Mouse (Mus musculus) myocyte (in vitro differentiated cells): Measurements from ENCODE around the gene Fbxo34. TPM values are rescaled to one million over a fixed set of nuclear protein-coding genes. Genes with fewer than 3 reads are reported as not detected.

Experiments
- H3K27me3 ChIP-seq: one replicate; pipeline ENCODE4 v1.6.1; 2011; ENCODE audit not compliant: control insufficient read depth, insufficient read depth, insufficient read length
- H3K36me3 ChIP-seq: one replicate; pipeline ENCODE4 v1.6.1; 2011; ENCODE audit not compliant: control insufficient read depth, insufficient read depth
- H3K4me2 ChIP-seq: one replicate; pipeline ENCODE4 v1.6.1; 2011; ENCODE audit warnings: low read depth, control low read depth
- H3K4me3 ChIP-seq: one replicate; pipeline ENCODE4 v1.5.1; 2011; ENCODE audit warnings: mild to moderate bottlenecking, control low read depth, moderate library complexity
- H3K79me2 ChIP-seq: one replicate; pipeline ENCODE4 v1.6.1; 2011; ENCODE audit not compliant: control insufficient read depth, insufficient read depth
- H3ac ChIP-seq: one replicate; pipeline ENCODE4 v1.6.1; 2011; ENCODE audit not compliant: control insufficient read depth, insufficient read length
- CEBPB ChIP-seq: IDR thresholded peaks from 2 replicates; pipeline ENCODE4 v1.6.1; 2011; ENCODE audit warnings: mild to moderate bottlenecking, moderate library complexity; ENCODE audit not compliant: poor library complexity, insufficient read depth, severe bottlenecking
- E2F4 ChIP-seq: IDR thresholded peaks from one replicate; pipeline ENCODE4 v1.6.1; 2011; ENCODE audit warnings: mild to moderate bottlenecking, control low read depth, moderate library complexity; ENCODE audit not compliant: insufficient read depth
- MAX ChIP-seq: IDR thresholded peaks from one replicate; pipeline ENCODE4 v1.6.1; 2011; ENCODE audit warnings: low read depth, mild to moderate bottlenecking, control low read depth
- MYOD1 ChIP-seq, 3 experiments: IDR thresholded peaks; one replicate each; pipeline ENCODE4 v1.6.1; 2011; ENCODE audit warnings: control low read depth in 2 of 3, low read depth in 2 of 3, mild to moderate bottlenecking in 2 of 3, moderate library complexity in 1 of 3; ENCODE audit not compliant: insufficient read length in 2 of 3, control insufficient read depth in 1 of 3
- MYOG ChIP-seq, 3 experiments: IDR thresholded peaks; one replicate each; pipeline ENCODE4 v1.6.1; 2011; ENCODE audit warnings: control low read depth in 2 of 3, low read depth in 2 of 3, mild to moderate bottlenecking in 2 of 3; ENCODE audit not compliant: insufficient read length in 2 of 3, control insufficient read depth in 1 of 3, insufficient read depth in 1 of 3
- POLR2A ChIP-seq: IDR thresholded peaks from one replicate; pipeline ENCODE4 v1.6.1; 2011; ENCODE audit warnings: low read depth, mild to moderate bottlenecking, control low read depth, moderate library complexity; ENCODE audit not compliant: insufficient read length
- POLR2AphosphoS2 ChIP-seq: IDR thresholded peaks from one replicate; pipeline ENCODE4 v1.6.1; 2011; ENCODE audit warnings: low read depth, control low read depth; ENCODE audit not compliant: insufficient read length
- REST ChIP-seq: IDR thresholded peaks from one replicate; pipeline ENCODE4 v1.6.1; 2011; ENCODE audit warnings: mild to moderate bottlenecking, control low read depth, moderate library complexity; ENCODE audit not compliant: insufficient read depth, insufficient read length
- SRF ChIP-seq: IDR thresholded peaks from one replicate; pipeline ENCODE4 v1.6.1; 2011; ENCODE audit warnings: low read depth; ENCODE audit not compliant: control insufficient read depth, insufficient read length
- TCF12 ChIP-seq: IDR thresholded peaks from one replicate; pipeline ENCODE4 v1.6.1; 2011; ENCODE audit warnings: mild to moderate bottlenecking, control low read depth; ENCODE audit not compliant: poor library complexity, insufficient read depth, severe bottlenecking
- TCF3 ChIP-seq: IDR thresholded peaks from one replicate; pipeline ENCODE4 v1.6.1; 2011; ENCODE audit warnings: low read depth, control low read depth; ENCODE audit not compliant: insufficient read length
- USF1 ChIP-seq: IDR thresholded peaks from one replicate; pipeline ENCODE4 v1.6.1; 2011; ENCODE audit warnings: low read depth, mild to moderate bottlenecking, control low read depth, moderate library complexity
- polyA plus RNA-seq: library from polyadenylated mRNA; unstranded; fragments of >200 nt; fragmentation: generic; extraction: Trizol; gene quantifications from one replicate; pipeline ENCODE4 v1.2.1, GENCODE M21; 2012; ENCODE audit warnings: missing spikeins

The Fbxo34 gene
- polyA plus RNA-seq, 1 experiment: 10.7 TPM

- no peaks in the 10 kb centered on the region for H3K27me3 ChIP-seq
- H3K36me3 ChIP-seq: peaks cover 16% of the 10 kb centered on the region
- H3ac ChIP-seq: no peak overlapping the region
- no peak for TF ChIP-seq MAX
- TF ChIP-seq POLR2AphosphoS2: no peak
- TF ChIP-seq MYOG (IDR thresholded peaks at IDR 0.05; ENCODE audit: control insufficient read depth in 1 of 3, insufficient read depth in 1 of 3, insufficient read length in 2 of 3, low read depth in 2 of 3): no peak
- no peak for TF ChIP-seq TCF12
- no peak for TF ChIP-seq POLR2A
- no peak for TF ChIP-seq CEBPB
- no peak for TF ChIP-seq MYOD1 (IDR thresholded peaks at IDR 0.05; ENCODE audit: control insufficient read depth in 1 of 3, insufficient read length in 2 of 3, low read depth in 2 of 3)
- TF ChIP-seq TCF3: no peak
- no peak for TF ChIP-seq REST
- TF ChIP-seq E2F4: no peak
- TF ChIP-seq USF1: no peak
- TF ChIP-seq SRF: no peak
- no peak overlapping the region for H3K4me2 ChIP-seq
- H3K79me2 ChIP-seq: no peaks in the 10 kb centered on the region
- no peak overlapping the region for H3K4me3 ChIP-seq
Measured at GRCm38 (mm10) chr14:47544877-47545276, 94.7 kb downstream of the Fbxo34 start.

DNA sequence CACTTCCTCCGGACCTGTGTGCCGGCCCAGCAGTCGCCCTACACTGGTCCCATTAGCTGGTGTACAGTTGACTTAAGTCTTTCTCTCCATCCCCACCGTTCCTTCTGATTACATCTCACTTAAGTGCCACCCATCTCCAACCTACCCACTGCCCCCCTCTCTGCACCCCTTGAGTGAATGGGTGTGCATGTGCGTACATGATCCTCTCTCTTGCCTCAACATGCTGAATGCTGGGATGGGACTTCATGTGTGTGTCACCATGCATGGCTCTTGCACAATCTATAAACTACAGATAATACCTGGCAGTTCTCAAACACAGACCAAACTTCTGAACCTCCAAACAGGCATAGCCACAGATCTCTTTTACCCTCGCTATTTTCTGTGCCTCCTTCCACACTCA, 101.4 kb downstream of the Fbxo34 start:
- TF ChIP-seq MAX (no peak), REST (no peak), E2F4 (no peak), POLR2A (no peak), USF1 (no peak), MYOD1 (IDR thresholded peaks at IDR 0.05; ENCODE audit: control insufficient read depth in 1 of 3, insufficient read length in 2 of 3, low read depth in 2 of 3) (no peak), SRF (no peak)
- H3K36me3 ChIP-seq: peaks cover 11% of the 10 kb centered on the region
- H3K79me2 ChIP-seq: no peaks in the 10 kb centered on the region
- no peak overlapping the region for H3ac ChIP-seq
- no peak overlapping the region for H3K4me2 ChIP-seq
- H3K27me3 ChIP-seq: no peaks in the 10 kb centered on the region
- H3K4me3 ChIP-seq: no peak overlapping the region

DNA sequence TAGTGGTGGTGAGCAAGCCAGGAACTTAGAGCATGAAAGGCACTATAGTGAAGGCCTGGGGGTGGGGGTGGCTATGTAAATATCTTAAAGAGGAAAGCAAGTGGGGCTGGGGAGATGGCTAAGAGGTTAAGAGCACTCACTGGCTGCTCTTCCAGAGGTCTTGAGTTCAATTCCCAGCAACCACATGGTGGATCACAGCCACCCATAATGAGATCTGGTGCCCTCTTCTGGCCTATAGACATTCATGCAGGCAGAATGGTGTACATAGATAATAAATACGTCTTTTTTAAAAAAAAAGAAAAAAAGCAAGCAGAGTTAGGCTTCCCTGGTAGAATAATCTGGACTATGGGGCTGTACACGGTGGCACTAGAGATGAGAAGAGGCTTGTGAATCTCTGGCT, 103.2 kb downstream of the Fbxo34 start:
- no peaks in the 10 kb centered on the region for H3K27me3 ChIP-seq
- no peak overlapping the region for H3K4me2 ChIP-seq

DNA sequence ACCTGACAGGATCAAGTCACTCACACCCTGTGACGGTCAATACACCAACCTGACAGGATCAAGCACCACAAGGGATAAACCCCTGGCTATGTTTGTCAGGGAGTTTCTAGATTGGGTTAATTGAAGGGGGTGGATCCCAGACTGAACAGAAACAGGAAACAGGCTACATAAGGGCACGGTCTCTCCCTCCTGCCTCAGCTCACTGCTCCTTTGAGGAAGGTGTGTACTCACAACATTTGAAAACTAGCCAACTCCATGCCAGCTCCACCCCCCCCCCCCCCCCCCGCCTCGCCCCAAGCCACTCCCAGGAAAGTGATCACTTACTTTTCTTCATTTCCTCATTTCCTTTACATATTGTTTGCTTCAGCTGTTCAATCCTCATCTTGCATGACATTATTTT, 104.0 kb downstream of the Fbxo34 start:
- no peak for TF ChIP-seq POLR2A
- TF ChIP-seq E2F4: no peak
- TF ChIP-seq CEBPB: no peak
- TF ChIP-seq MAX: no peak
- no peak for TF ChIP-seq SRF
- TF ChIP-seq MYOG (IDR thresholded peaks at IDR 0.05; ENCODE audit: control insufficient read depth in 1 of 3, insufficient read depth in 1 of 3, insufficient read length in 2 of 3, low read depth in 2 of 3): no peak
- no peak for TF ChIP-seq POLR2AphosphoS2
- no peak for TF ChIP-seq USF1
- TF ChIP-seq TCF12: no peak
- TF ChIP-seq TCF3: no peak
- Histone ChIP-seq H3K4me2 (no peak overlapping the region), H3ac (no peak overlapping the region), H3K36me3 (peaks cover 9% of the 10 kb centered on the region), H3K79me2 (no peaks in the 10 kb centered on the region), H3K27me3 (no peaks in the 10 kb centered on the region), H3K4me3 (no peak overlapping the region)

More for the DNA sequence above, 103.2 kb downstream of the Fbxo34 start:
- peaks cover 9% of the 10 kb centered on the region for H3K36me3 ChIP-seq
- TF ChIP-seq SRF (no peak), E2F4 (no peak), MAX (no peak), TCF12 (no peak), MYOD1 (IDR thresholded peaks at IDR 0.05; ENCODE audit: control insufficient read depth in 1 of 3, insufficient read length in 2 of 3, low read depth in 2 of 3) (no peak), REST (no peak), MYOG (IDR thresholded peaks at IDR 0.05; ENCODE audit: control insufficient read depth in 1 of 3, insufficient read depth in 1 of 3, insufficient read length in 2 of 3, low read depth in 2 of 3) (no peak), POLR2A (no peak), POLR2AphosphoS2 (no peak), CEBPB (no peak), USF1 (no peak), TCF3 (no peak)
- H3ac ChIP-seq: no peak overlapping the region
- no peaks in the 10 kb centered on the region for H3K79me2 ChIP-seq
- H3K4me3 ChIP-seq: no peak overlapping the region

GRCm38 (mm10) chr14:47555225-47555624, 105.0 kb downstream of the Fbxo34 start:
- H3K36me3 ChIP-seq: peaks cover 9% of the 10 kb centered on the region
- H3K4me2 ChIP-seq: no peak overlapping the region
- H3ac ChIP-seq: no peak overlapping the region
- H3K27me3 ChIP-seq: no peaks in the 10 kb centered on the region
- no peak for TF ChIP-seq SRF
- no peak for TF ChIP-seq USF1
- TF ChIP-seq E2F4: no peak
- TF ChIP-seq MYOG (IDR thresholded peaks at IDR 0.05; ENCODE audit: control insufficient read depth in 1 of 3, insufficient read depth in 1 of 3, insufficient read length in 2 of 3, low read depth in 2 of 3): no peak
- no peak for TF ChIP-seq CEBPB
- no peak for TF ChIP-seq TCF3
- no peak for TF ChIP-seq REST
- no peak for TF ChIP-seq MYOD1 (IDR thresholded peaks at IDR 0.05; ENCODE audit: control insufficient read depth in 1 of 3, insufficient read length in 2 of 3, low read depth in 2 of 3)
- TF ChIP-seq TCF12: no peak
- no peak for TF ChIP-seq MAX
- TF ChIP-seq POLR2AphosphoS2: no peak
- no peak for TF ChIP-seq POLR2A
- no peaks in the 10 kb centered on the region for H3K79me2 ChIP-seq
- H3K4me3 ChIP-seq: no peak overlapping the region
